Mouse (Mus musculus) lung, postnatal 25 days (tissue): ENCODE measurements around the gene Adipor2.
"Not testable (repeated sequence)": the region's sequence is repeated elsewhere in the genome, so short reads cannot be mapped to it uniquely, and the experiment has no call there.

ENCODE experiments used
- DNase-seq: peaks from one replicate; pipeline ENCODE4 v3.0.0; 2022; ENCODE audit warnings: low spot score

Adipor2 gene

DNA sequence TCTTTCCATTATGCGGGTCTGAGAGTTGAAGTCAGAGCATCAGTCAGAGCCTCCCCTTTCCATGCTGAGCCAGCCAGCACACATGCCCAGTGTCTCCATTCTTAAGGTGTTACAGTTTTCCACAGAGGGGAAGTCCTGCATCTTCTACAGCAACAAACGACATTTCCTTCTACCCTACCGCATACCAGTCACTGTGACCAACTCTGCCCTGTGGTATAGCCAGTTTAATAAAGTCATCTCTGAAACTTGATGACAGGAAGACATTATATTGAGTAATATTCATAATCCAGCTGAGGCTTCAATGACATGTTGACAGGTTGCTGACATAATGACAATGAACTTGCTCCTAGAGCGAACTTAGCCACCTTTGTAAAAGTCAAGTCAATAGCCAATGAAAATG is 26.8 kb downstream of the Adipor2 start:
- no peak for DNase-seq

GRCm38 (mm10) chr6:119389089-119389488 is 28.4 kb downstream of the Adipor2 start:
- no peak for DNase-seq

GRCm38 (mm10) chr6:119388650-119389012 is 28.9 kb downstream of the Adipor2 start:
- peak; percentile 97 for DNase-seq

- no peak for DNase-seq
These were observed 29.5 kb downstream of the Adipor2 start for GRCm38 (mm10) chr6:119387801-119388649.

DNA sequence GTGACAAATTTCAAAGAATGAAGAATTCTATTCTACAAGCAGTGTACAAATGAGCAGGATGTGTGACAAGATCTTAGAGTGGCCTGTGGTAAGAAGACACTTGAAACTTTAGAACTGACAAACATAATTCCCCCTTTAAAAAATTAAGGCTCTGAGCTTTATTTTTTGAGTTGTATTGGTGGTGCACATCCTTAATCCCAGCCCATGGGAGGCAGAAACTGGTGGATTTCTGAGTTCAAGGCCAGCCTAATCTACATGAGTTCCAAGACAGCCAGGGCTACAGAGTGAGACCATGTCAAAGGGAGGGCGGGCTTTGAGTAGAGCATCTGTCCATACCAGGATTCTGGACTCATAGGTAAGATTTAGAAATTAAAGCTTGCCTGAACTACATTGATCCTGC is 30.7 kb downstream of the Adipor2 start:
- no peak for DNase-seq

DNA sequence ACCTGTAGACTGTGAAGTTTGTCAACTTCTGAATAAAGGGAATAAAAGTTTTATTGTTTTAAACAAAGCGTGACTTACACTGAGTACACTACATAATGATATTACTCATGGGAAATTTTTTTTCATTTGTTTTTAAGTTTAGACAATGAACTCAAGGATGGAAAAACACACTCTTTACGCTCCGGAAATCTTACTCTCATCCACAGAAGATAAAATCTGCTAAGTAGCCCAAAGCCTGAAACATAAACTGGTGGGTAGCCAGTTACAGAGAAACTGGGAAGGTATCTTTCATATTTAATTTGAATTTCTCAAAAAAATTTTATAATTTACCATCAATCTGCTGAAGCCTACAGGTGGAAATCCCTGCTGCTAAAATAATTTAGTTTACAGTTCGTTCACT is 31.1 kb downstream of the Adipor2 start:
- DNase-seq: no peak

GRCm38 (mm10) chr6:119385668-119386067 is 31.8 kb downstream of the Adipor2 start:
- no peak for DNase-seq

GRCm38 (mm10) chr6:119378631-119379030 is 38.9 kb downstream of the Adipor2 start:
- no peak for DNase-seq

DNA sequence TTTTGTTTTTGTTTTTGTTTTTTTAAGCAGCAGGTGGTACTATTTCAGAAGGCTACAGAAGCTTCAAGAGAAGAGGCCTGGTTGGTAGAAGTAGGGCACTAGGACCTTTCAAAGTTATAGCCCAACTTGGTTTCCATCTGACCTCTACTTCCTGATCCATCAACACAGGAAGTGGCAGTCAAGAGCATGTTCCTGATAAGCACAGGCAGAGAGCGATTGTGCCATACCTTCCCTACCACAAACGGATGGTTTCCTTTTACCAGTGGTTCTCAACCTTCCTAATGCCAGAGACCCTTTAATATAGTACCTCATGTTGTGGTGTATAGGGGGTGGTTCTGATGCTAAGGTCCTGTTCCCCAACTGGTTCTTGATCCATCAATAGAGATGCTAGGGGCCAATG is 39.9 kb downstream of the Adipor2 start:
- peak; percentile 57 for DNase-seq

DNA sequence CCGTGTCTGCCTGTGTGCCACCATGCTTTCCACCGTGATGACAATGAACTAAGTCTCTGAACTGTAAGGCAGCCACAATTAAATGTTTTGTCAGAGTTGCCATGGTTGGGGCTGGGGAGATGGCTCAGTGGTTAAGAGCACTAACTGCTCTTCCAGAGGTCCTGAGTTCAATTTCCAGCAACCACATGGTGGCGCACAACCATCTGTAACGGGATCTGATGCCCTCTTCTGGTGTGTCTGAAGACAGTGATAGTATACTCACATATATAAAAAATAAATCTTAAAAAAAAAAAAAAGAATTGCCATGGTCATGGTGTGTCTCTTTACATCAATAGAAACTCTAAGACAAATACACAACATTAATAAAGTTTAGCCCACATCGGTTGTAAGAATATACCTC is 42.5 kb downstream of the Adipor2 start:
- DNase-seq: no peak

- no peak for DNase-seq
These were observed 44.4 kb downstream of the Adipor2 start for GRCm38 (mm10) chr6:119373000-119373705.

- DNase-seq: no peak
These were observed 45.3 kb downstream of the Adipor2 start for GRCm38 (mm10) chr6:119372237-119372636.

DNA sequence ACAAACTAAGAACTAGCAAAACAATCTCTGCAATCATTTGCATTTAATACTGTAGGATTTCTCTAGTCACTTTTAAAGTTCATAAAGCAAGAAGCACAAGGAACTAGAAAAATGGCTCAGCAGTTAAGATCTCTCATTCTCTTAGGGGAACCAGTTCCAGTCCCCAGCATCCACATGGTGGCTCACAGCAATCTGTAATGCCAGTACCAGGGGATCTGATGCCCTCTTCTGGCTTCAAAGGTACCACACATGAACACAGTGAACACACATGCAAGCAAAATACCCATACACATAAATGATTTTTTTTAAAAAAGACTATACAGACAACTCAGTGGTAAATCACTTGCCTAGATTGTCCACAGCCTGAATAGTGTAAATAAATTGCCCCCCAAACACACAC is 45.9 kb downstream of the Adipor2 start:
- no peak for DNase-seq

- DNase-seq: no peak
These were observed 50.1 kb downstream of the Adipor2 start for GRCm38 (mm10) chr6:119367382-119367781.

GRCm38 (mm10) chr6:119366800-119367199 is 50.7 kb downstream of the Adipor2 start:
- not testable (repeated sequence) for DNase-seq

DNA sequence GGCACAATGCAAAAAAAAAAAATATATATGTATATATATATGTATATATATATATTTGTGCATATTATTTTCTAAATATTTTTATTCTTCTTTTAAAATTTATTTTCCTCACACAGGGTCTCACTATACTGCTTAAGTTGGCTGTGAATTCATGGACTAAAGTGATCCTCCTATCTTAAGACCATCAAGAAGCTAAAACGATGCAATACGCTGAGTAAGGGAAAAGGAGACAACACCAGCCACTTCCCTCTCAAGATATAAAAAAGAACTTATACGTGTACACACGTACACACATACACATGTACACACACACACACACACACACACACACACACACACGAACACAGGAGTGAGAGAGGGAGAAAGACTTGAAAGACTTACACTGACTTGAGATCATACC is 53.9 kb downstream of the Adipor2 start:
- DNase-seq: no peak

DNA sequence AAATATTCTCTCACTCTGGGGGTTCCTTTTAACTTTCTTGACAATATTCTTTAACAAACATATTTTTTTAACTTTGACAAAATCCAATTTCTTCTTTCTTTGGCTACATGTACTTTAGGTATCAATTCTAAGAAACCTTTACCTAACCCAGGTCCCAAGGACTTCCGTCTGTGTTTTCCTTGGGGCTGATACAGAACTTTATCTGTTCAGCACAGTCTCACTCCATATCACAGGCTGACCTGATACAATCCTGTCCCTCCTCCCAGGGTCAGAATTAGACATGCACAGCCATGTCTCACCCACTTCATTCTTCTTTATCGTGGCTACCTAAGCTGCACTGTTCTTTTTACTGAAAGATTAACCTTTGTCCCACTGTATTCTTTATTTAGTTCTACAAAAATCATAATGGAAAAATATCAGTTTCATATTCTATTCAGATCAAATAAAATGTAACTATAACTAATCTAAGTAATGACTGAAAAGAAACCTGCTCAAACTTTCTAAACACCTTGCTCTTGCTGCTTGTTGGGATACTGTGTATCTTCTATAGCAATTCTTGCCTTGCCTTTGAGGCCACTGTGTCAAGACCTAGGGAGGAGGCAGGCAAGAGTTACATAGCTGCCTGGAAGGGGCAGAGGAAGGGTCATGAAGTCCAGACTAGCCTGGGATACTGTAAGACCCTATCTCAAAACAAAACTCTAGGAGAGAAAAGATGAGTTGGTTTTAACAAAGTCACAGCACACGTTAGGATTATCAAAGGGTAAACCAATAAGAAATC is 56.4 kb downstream of the Adipor2 start:
- no peak for DNase-seq

- DNase-seq: not testable (repeated sequence)
These were observed 57.3 kb downstream of the Adipor2 start for GRCm38 (mm10) chr6:119360250-119360649.

GRCm38 (mm10) chr6:119358020-119358571 is 59.4 kb downstream of the Adipor2 start:
- no peak for DNase-seq

- DNase-seq: no peak
These were observed 65.0 kb downstream of the Adipor2 start for GRCm38 (mm10) chr6:119352501-119352900.

- no peak for DNase-seq
These were observed 65.8 kb downstream of the Adipor2 start for GRCm38 (mm10) chr6:119351656-119352055.

DNA sequence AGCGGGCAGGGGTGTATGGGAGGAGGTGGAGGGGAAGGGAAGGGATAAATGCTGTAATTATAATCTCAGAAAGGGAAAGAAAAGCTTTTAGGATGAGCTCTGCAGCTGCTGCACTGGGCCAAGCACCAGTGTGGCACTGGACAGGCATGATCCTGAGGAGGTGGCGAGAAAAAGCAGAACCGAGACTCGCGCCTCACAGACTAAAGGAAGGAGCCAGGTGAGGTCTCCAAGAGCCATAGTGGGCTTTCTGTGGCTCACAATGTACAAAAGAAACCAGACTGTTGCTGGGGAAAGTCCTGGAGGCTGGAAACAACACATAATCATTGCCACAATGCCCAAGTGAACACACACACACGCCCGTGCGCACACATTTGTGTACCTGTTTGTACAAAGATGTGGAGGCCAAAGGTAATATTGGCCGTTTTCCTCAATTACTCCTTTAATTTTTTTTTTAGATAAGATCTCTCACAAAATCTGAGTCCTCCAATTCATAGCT is 66.8 kb downstream of the Adipor2 start:
- no peak for DNase-seq
